Mouse (Mus musculus): ENCODE data around the gene Lhb. TPM values are rescaled to one million over a fixed set of nuclear protein-coding genes. Genes with fewer than 3 reads are reported as not detected.

Lhb gene
- polyA plus RNA-seq, 1 experiment: not detected

GRCm38 (mm10) chr7:45421194-45421593 is 574 bp downstream of the Lhb start:
- H3K27ac ChIP-seq (ENCODE audit: insufficient read depth, low read depth, low read length): no peak overlapping the region
- 93% methylated on average over 14 of the region's 14 CpGs for WGBS
- TF ChIP-seq CTCF (IDR thresholded peaks at IDR 0.05; ENCODE audit: insufficient read depth, low read depth, low read length) (no peak), POLR2A (IDR thresholded peaks at IDR 0.05; ENCODE audit: insufficient read depth, low read depth, low read length) (no peak)
- H3K4me3 ChIP-seq (ENCODE audit: insufficient read depth, low read depth, low read length): no peak overlapping the region
- H3K4me1 ChIP-seq (ENCODE audit: control insufficient read depth, insufficient read depth, low read length): no peaks in the 10 kb centered on the region

- TF ChIP-seq CTCF (IDR thresholded peaks at IDR 0.05; ENCODE audit: insufficient read depth, low read depth, low read length) (no peak), POLR2A (IDR thresholded peaks at IDR 0.05; ENCODE audit: insufficient read depth, low read depth, low read length) (no peak)
- Histone ChIP-seq H3K4me3 (ENCODE audit: insufficient read depth, low read depth, low read length) (no peak overlapping the region), H3K4me1 (ENCODE audit: control insufficient read depth, insufficient read depth, low read length) (no peaks in the 10 kb centered on the region), H3K27ac (ENCODE audit: insufficient read depth, low read depth, low read length) (no peak overlapping the region)
- WGBS: 88% methylated on average over 8 of the region's 8 CpGs
Observed at GRCm38 (mm10) chr7:45426556-45426955, 5.9 kb downstream of the Lhb start.

- no peak for TF ChIP-seq CTCF (IDR thresholded peaks at IDR 0.05; ENCODE audit: insufficient read depth, low read depth, low read length)
- TF ChIP-seq POLR2A (IDR thresholded peaks at IDR 0.05; ENCODE audit: insufficient read depth, low read depth, low read length): no peak
- WGBS: 3% methylated on average over 7 of the region's 7 CpGs
- Histone ChIP-seq H3K4me1 (ENCODE audit: control insufficient read depth, insufficient read depth, low read length) (peaks cover 25% of the 10 kb centered on the region), H3K27ac (ENCODE audit: insufficient read depth, low read depth, low read length) (no peak overlapping the region), H3K4me3 (ENCODE audit: insufficient read depth, low read depth, low read length) (peak overlapping the region; percentile 68)
Observed at GRCm38 (mm10) chr7:45433835-45434202, 13.2 kb downstream of the Lhb start.

GRCm38 (mm10) chr7:45434203-45435015 is 13.8 kb downstream of the Lhb start, which contains the start of gene Gys1:
Gys1 (plus strand) TSS chr7:45434844.
- Histone ChIP-seq H3K4me1 (ENCODE audit: control insufficient read depth, insufficient read depth, low read length) (peaks cover 25% of the 10 kb centered on the region), H3K4me3 (ENCODE audit: insufficient read depth, low read depth, low read length) (peak within 1 kb of the TSS; percentile 68), H3K27ac (ENCODE audit: insufficient read depth, low read depth, low read length) (peak within 1 kb of the TSS; percentile 48)
- under 1% methylated on average over 45 of the region's 45 CpGs for WGBS
- peak; percentile 82 for TF ChIP-seq CTCF (IDR thresholded peaks at IDR 0.05; ENCODE audit: insufficient read depth, low read depth, low read length)
- 0 out of 2 replicates have a peak, but pooled peaks have one; percentile 49 for TF ChIP-seq POLR2A (IDR thresholded peaks at IDR 0.05; ENCODE audit: insufficient read depth, low read depth, low read length)

GRCm38 (mm10) chr7:45435038-45435437 is 14.4 kb downstream of the Lhb start:
- Histone ChIP-seq H3K4me3 (ENCODE audit: insufficient read depth, low read depth, low read length) (peak overlapping the region; percentile 56), H3K27ac (ENCODE audit: insufficient read depth, low read depth, low read length) (peak overlapping the region; percentile 5; the same call in 1 of the 2 replicates), H3K4me1 (ENCODE audit: control insufficient read depth, insufficient read depth, low read length) (peaks cover 25% of the 10 kb centered on the region)
- 1% methylated on average over 16 of the region's 16 CpGs for WGBS
- no peak for TF ChIP-seq CTCF (IDR thresholded peaks at IDR 0.05; ENCODE audit: insufficient read depth, low read depth, low read length)
- no peak for TF ChIP-seq POLR2A (IDR thresholded peaks at IDR 0.05; ENCODE audit: insufficient read depth, low read depth, low read length)

- no peak overlapping the region for H3K4me3 ChIP-seq (ENCODE audit: insufficient read depth, low read depth, low read length)
- no peak for TF ChIP-seq POLR2A (IDR thresholded peaks at IDR 0.05; ENCODE audit: insufficient read depth, low read depth, low read length)
- no peak for TF ChIP-seq CTCF (IDR thresholded peaks at IDR 0.05; ENCODE audit: insufficient read depth, low read depth, low read length)
- peaks cover 25% of the 10 kb centered on the region for H3K4me1 ChIP-seq (ENCODE audit: control insufficient read depth, insufficient read depth, low read length)
- no peak overlapping the region for H3K27ac ChIP-seq (ENCODE audit: insufficient read depth, low read depth, low read length)
- 92% methylated on average over 5 of the region's 5 CpGs for WGBS
Observed at GRCm38 (mm10) chr7:45436444-45436843, 15.8 kb downstream of the Lhb start.

- Histone ChIP-seq H3K4me3 (ENCODE audit: insufficient read depth, low read depth, low read length) (no peak overlapping the region), H3K4me1 (ENCODE audit: control insufficient read depth, insufficient read depth, low read length) (peaks cover 25% of the 10 kb centered on the region), H3K27ac (ENCODE audit: insufficient read depth, low read depth, low read length) (no peak overlapping the region)
- 60% methylated on average over 6 of the region's 6 CpGs for WGBS
- TF ChIP-seq POLR2A (IDR thresholded peaks at IDR 0.05; ENCODE audit: insufficient read depth, low read depth, low read length) (no peak), CTCF (IDR thresholded peaks at IDR 0.05; ENCODE audit: insufficient read depth, low read depth, low read length) (no peak)
Observed at GRCm38 (mm10) chr7:45437046-45437445, 16.4 kb downstream of the Lhb start.

- H3K4me3 ChIP-seq (ENCODE audit: insufficient read depth, low read depth, low read length): no peak within 1 kb of the TSS
- 40% methylated on average over 19 of the region's 19 CpGs for WGBS
- H3K27ac ChIP-seq (ENCODE audit: insufficient read depth, low read depth, low read length): no peak within 1 kb of the TSS
- TF ChIP-seq POLR2A (IDR thresholded peaks at IDR 0.05; ENCODE audit: insufficient read depth, low read depth, low read length) (no peak), CTCF (IDR thresholded peaks at IDR 0.05; ENCODE audit: insufficient read depth, low read depth, low read length) (no peak)
- H3K4me1 ChIP-seq (ENCODE audit: control insufficient read depth, insufficient read depth, low read length): peaks cover 24% of the 10 kb centered on the region
Observed at GRCm38 (mm10) chr7:45437521-45438276, 17.1 kb downstream of the Lhb start, which contains the start of gene Ruvbl2. Ruvbl2 (minus strand) TSS chr7:45438096.
